Mouse (Mus musculus): Measurements from ENCODE around the gene Tekt1. TPM values are rescaled to one million over a fixed set of nuclear protein-coding genes. Genes with fewer than 3 reads are reported as not detected.

Tekt1 gene
- polyA plus RNA-seq, 1 experiment: not detected

GRCm38 (mm10) chr11:72407081-72407480 is 44.8 kb upstream of the Tekt1 start:
- 50% methylated on average over 3 of the region's 3 CpGs for WGBS
- Histone ChIP-seq H3K4me1 (ENCODE audit: control insufficient read depth, insufficient read depth, low read length) (no peaks in the 10 kb centered on the region), H3K4me3 (replicated peaks; ENCODE audit: control insufficient read depth, low read depth, low read length) (no peak overlapping the region), H3K27ac (ENCODE audit: control insufficient read depth, insufficient read depth, low read depth, low read length, poor library complexity) (no peak overlapping the region)
- TF ChIP-seq POLR2A (IDR thresholded peaks at IDR 0.05; ENCODE audit: borderline replicate concordance, control insufficient read depth, low read depth, low read length): no peak
- TF ChIP-seq CTCF (IDR thresholded peaks at IDR 0.05; ENCODE audit: control insufficient read depth, insufficient read depth, low read length): no peak

- no peak for TF ChIP-seq POLR2A (IDR thresholded peaks at IDR 0.05; ENCODE audit: borderline replicate concordance, control insufficient read depth, low read depth, low read length)
- TF ChIP-seq CTCF (IDR thresholded peaks at IDR 0.05; ENCODE audit: control insufficient read depth, insufficient read depth, low read length): no peak
- Histone ChIP-seq H3K4me3 (replicated peaks; ENCODE audit: control insufficient read depth, low read depth, low read length) (no peak overlapping the region), H3K27ac (ENCODE audit: control insufficient read depth, insufficient read depth, low read depth, low read length, poor library complexity) (no peak overlapping the region), H3K4me1 (ENCODE audit: control insufficient read depth, insufficient read depth, low read length) (no peaks in the 10 kb centered on the region)
- 72% methylated on average over 8 of the region's 8 CpGs for WGBS
Measured at GRCm38 (mm10) chr11:72406079-72406675, 43.9 kb upstream of the Tekt1 start.

- Histone ChIP-seq H3K4me3 (replicated peaks; ENCODE audit: control insufficient read depth, low read depth, low read length) (no peak overlapping the region), H3K27ac (ENCODE audit: control insufficient read depth, insufficient read depth, low read depth, low read length, poor library complexity) (no peak overlapping the region), H3K4me1 (ENCODE audit: control insufficient read depth, insufficient read depth, low read length) (no peaks in the 10 kb centered on the region)
- 73% methylated on average over 4 of the region's 4 CpGs for WGBS
- TF ChIP-seq CTCF (IDR thresholded peaks at IDR 0.05; ENCODE audit: control insufficient read depth, insufficient read depth, low read length): no peak
- TF ChIP-seq POLR2A (IDR thresholded peaks at IDR 0.05; ENCODE audit: borderline replicate concordance, control insufficient read depth, low read depth, low read length): no peak
Measured at GRCm38 (mm10) chr11:72405532-72405931, 43.3 kb upstream of the Tekt1 start.

DNA sequence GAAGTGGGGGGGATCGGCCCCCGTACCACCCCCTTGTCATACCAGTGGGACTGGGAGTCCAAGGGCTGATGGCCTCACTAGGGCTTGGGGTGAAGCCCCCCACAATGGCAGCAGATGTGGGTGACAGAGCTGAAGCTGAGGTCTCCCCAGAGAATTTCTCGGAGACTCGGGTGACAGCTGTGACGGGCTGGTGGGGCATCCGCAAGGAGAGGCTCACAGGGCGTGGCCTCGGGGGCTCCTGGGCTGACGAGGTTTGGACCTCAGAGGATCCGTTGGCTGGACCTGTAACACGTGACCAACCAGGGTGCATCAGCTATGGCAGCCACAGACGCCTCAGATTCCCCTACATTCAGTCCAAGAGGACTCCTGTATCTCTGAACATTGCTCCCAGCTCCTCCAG is 40.7 kb upstream of the Tekt1 start:
- Histone ChIP-seq H3K4me1 (ENCODE audit: control insufficient read depth, insufficient read depth, low read length) (no peaks in the 10 kb centered on the region), H3K27ac (ENCODE audit: control insufficient read depth, insufficient read depth, low read depth, low read length, poor library complexity) (no peak overlapping the region), H3K4me3 (replicated peaks; ENCODE audit: control insufficient read depth, low read depth, low read length) (no peak overlapping the region)
- TF ChIP-seq POLR2A (IDR thresholded peaks at IDR 0.05; ENCODE audit: borderline replicate concordance, control insufficient read depth, low read depth, low read length) (no peak), CTCF (IDR thresholded peaks at IDR 0.05; ENCODE audit: control insufficient read depth, insufficient read depth, low read length) (no peak)
- 76% methylated on average over 12 of the region's 12 CpGs for WGBS

DNA sequence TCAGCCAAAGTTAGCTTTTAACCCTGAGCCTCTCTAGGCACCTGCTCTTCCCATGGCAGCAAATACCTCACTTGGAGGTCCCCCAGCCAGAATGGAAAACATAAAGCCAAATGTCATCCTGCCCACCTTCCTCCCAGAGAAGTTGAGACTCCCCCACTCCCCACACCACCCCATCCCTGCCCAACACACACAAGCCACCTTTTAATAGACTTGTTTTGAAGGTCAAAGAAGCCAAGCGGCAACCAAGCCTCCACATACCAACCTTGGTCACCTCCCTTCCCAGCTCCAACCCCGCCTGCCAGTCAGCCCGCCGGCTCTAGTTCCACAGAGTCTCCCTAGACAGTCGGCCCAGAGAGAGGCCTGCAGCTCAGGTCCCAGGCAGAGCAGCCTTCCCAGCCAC is 39.8 kb upstream of the Tekt1 start:
- Histone ChIP-seq H3K27ac (ENCODE audit: control insufficient read depth, insufficient read depth, low read depth, low read length, poor library complexity) (no peak overlapping the region), H3K4me3 (replicated peaks; ENCODE audit: control insufficient read depth, low read depth, low read length) (no peak overlapping the region), H3K4me1 (ENCODE audit: control insufficient read depth, insufficient read depth, low read length) (no peaks in the 10 kb centered on the region)
- TF ChIP-seq CTCF (IDR thresholded peaks at IDR 0.05; ENCODE audit: control insufficient read depth, insufficient read depth, low read length) (no peak), POLR2A (IDR thresholded peaks at IDR 0.05; ENCODE audit: borderline replicate concordance, control insufficient read depth, low read depth, low read length) (no peak)
- WGBS: 68% methylated on average over 5 of the region's 5 CpGs

DNA sequence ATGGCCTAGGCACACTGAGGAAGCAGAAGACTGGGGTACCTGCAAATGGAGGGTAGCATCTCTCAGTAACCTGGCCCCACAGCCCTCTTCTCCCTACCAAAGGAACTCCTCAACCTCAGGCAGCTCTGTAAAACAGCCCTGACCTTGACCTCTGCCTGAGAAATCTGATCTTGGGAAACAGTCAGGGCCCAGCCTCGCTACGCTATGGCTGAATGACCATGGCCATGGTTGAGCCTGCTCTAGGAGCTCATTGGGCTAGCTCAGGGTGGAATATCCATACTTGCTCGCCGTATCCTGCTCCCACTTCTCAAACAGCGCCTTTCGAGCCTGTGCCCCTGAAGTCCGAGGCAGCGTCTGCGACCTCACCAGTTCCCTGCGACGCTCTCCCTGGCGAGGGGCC is 38.8 kb upstream of the Tekt1 start:
- H3K4me3 ChIP-seq (replicated peaks; ENCODE audit: control insufficient read depth, low read depth, low read length): no peak overlapping the region
- H3K4me1 ChIP-seq (ENCODE audit: control insufficient read depth, insufficient read depth, low read length): no peaks in the 10 kb centered on the region
- TF ChIP-seq POLR2A (IDR thresholded peaks at IDR 0.05; ENCODE audit: borderline replicate concordance, control insufficient read depth, low read depth, low read length) (no peak), CTCF (IDR thresholded peaks at IDR 0.05; ENCODE audit: control insufficient read depth, insufficient read depth, low read length) (no peak)
- WGBS: 93% methylated on average over 12 of the region's 12 CpGs
- no peak overlapping the region for H3K27ac ChIP-seq (ENCODE audit: control insufficient read depth, insufficient read depth, low read depth, low read length, poor library complexity)

- no peaks in the 10 kb centered on the region for H3K4me1 ChIP-seq (ENCODE audit: control insufficient read depth, insufficient read depth, low read length)
- no peak overlapping the region for H3K27ac ChIP-seq (ENCODE audit: control insufficient read depth, insufficient read depth, low read depth, low read length, poor library complexity)
- TF ChIP-seq CTCF (IDR thresholded peaks at IDR 0.05; ENCODE audit: control insufficient read depth, insufficient read depth, low read length) (no peak), POLR2A (IDR thresholded peaks at IDR 0.05; ENCODE audit: borderline replicate concordance, control insufficient read depth, low read depth, low read length) (no peak)
- H3K4me3 ChIP-seq (replicated peaks; ENCODE audit: control insufficient read depth, low read depth, low read length): no peak overlapping the region
- 79% methylated on average over 8 of the region's 8 CpGs for WGBS
Measured at GRCm38 (mm10) chr11:72397811-72398525, 35.7 kb upstream of the Tekt1 start.

DNA sequence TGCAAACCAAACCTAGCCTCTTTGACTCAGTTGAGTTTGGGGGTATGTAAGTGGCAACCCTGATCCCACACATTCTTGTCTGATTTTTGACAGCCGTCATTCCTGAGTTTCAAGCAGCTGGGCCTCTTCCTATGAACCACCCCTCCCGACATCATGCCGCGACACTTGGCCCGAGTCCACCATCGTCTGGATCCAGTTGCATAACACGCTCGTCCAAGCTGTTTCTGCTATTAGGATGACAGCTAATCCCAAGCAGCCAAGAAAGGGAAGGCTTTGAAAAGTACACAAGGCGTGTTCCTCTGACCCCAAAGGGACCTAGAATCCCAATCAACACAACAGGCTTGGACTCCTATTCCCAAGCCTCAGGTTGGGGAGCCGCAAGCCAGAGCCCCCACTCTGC is 34.8 kb upstream of the Tekt1 start:
- H3K4me1 ChIP-seq (ENCODE audit: control insufficient read depth, insufficient read depth, low read length): no peaks in the 10 kb centered on the region
- H3K27ac ChIP-seq (ENCODE audit: control insufficient read depth, insufficient read depth, low read depth, low read length, poor library complexity): no peak overlapping the region
- 75% methylated on average over 10 of the region's 10 CpGs for WGBS
- TF ChIP-seq POLR2A (IDR thresholded peaks at IDR 0.05; ENCODE audit: borderline replicate concordance, control insufficient read depth, low read depth, low read length): no peak
- TF ChIP-seq CTCF (IDR thresholded peaks at IDR 0.05; ENCODE audit: control insufficient read depth, insufficient read depth, low read length): no peak
- no peak overlapping the region for H3K4me3 ChIP-seq (replicated peaks; ENCODE audit: control insufficient read depth, low read depth, low read length)

All from bone marrow, adult 2 months (tissue).